Mouse (Mus musculus) E14TG2a.4 (cell line): Measurements from ENCODE around the gene Ntn1.

Source experiments
- CTCF ChIP-seq: conservative IDR thresholded peaks from 2 replicates; pipeline ENCODE4 v1.5.1; 2014; ENCODE audit warnings: low read length
- NANOG ChIP-seq: IDR thresholded peaks from 2 replicates; pipeline ENCODE4 v1.6.1; 2014; ENCODE audit warnings: borderline replicate concordance, low read length, mixed read lengths
- POU5F1 ChIP-seq: IDR thresholded peaks from 2 replicates; pipeline ENCODE4 v1.6.1; 2014; ENCODE audit warnings: low read length, borderline replicate concordance

- TF ChIP-seq POU5F1 (no peak), CTCF (no peak), NANOG (no peak)
Measured at GRCm38 (mm10) chr11:68203658-68204315, 196.8 kb downstream of the Ntn1 start.
